Mouse (Mus musculus): ENCODE results near the gene Lman1l.
A peak's percentile ranks its signal among the peaks of the same experiment; 100 is the strongest.

Gene Lman1l

GRCm38 (mm10) chr9:57617556-57618169 lies 2.9 kb downstream of the Lman1l start:
- DNase-seq, result no peak

- no peak for DNase-seq
Observed at GRCm38 (mm10) chr9:57614786-57615185, 5.8 kb downstream of the Lman1l start.

GRCm38 (mm10) chr9:57613975-57614374 lies 6.6 kb downstream of the Lman1l start:
- no peak for DNase-seq

- DNase-seq, result no peak
Observed at GRCm38 (mm10) chr9:57612587-57612986, 8.0 kb downstream of the Lman1l start.

GRCm38 (mm10) chr9:57610359-57610826 lies 10.2 kb downstream of the Lman1l start:
- no peak for DNase-seq

GRCm38 (mm10) chr9:57609803-57610202 lies 10.8 kb downstream of the Lman1l start:
- DNase-seq, result no peak

GRCm38 (mm10) chr9:57606139-57606851 lies 14.3 kb downstream of the Lman1l start, which contains the start of gene Cplx3:
Cplx3 (minus strand) TSS chr9:57606281.
- peak; percentile 50 for DNase-seq

GRCm38 (mm10) chr9:57605503-57605902 lies 15.1 kb downstream of the Lman1l start:
- no peak for DNase-seq

GRCm38 (mm10) chr9:57604875-57605274 lies 15.7 kb downstream of the Lman1l start:
- no peak for DNase-seq

GRCm38 (mm10) chr9:57602098-57602497 lies 18.5 kb downstream of the Lman1l start:
- no peak for DNase-seq

GRCm38 (mm10) chr9:57601353-57601706 lies 19.2 kb downstream of the Lman1l start:
- DNase-seq, result no peak

GRCm38 (mm10) chr9:57600620-57601352 lies 19.8 kb downstream of the Lman1l start:
- DNase-seq, result no peak

GRCm38 (mm10) chr9:57598851-57599563 lies 21.6 kb downstream of the Lman1l start:
- DNase-seq, result no peak

GRCm38 (mm10) chr9:57597929-57598382 lies 22.6 kb downstream of the Lman1l start:
- DNase-seq, result no peak

GRCm38 (mm10) chr9:57597265-57597664 lies 23.3 kb downstream of the Lman1l start:
- DNase-seq, result no peak

GRCm38 (mm10) chr9:57594174-57594509 lies 26.4 kb downstream of the Lman1l start:
- DNase-seq, result no peak

GRCm38 (mm10) chr9:57593454-57594173 lies 27.0 kb downstream of the Lman1l start:
- DNase-seq, result no peak

- DNase-seq, result no peak
Observed at GRCm38 (mm10) chr9:57590726-57591125, 29.8 kb downstream of the Lman1l start.

- DNase-seq, result peak; percentile 93
Observed at GRCm38 (mm10) chr9:57589224-57590126, 31.1 kb downstream of the Lman1l start, which contains the start of gene Ulk3. Ulk3 (plus strand) TSS chr9:57589452.

- no peak for DNase-seq
Observed at GRCm38 (mm10) chr9:57584991-57585390, 35.6 kb downstream of the Lman1l start.

- DNase-seq, result no peak
Observed at GRCm38 (mm10) chr9:57577144-57577849, 43.3 kb downstream of the Lman1l start.

Data from thymus, postnatal 14 days (tissue).